Mouse (Mus musculus) pancreas, adult 10 weeks (tissue): ENCODE results near the gene Gm20894. TPM values are rescaled to one million over a fixed set of nuclear protein-coding genes. Genes with fewer than 3 reads are reported as not detected.

Experiments
- polyA plus RNA-seq: library from polyadenylated mRNA; stranded (reverse); fragments of 350-450 nt; fragmentation: Illumina TruSeq; extraction: RNeasy Lipid Tissue Mini Kit (QIAGEN cat#74804); gene quantifications from one replicate; pipeline ENCODE4 v1.2.3, GENCODE M21; 2015; ENCODE audit warnings: low read depth, low replicate concordance; ENCODE audit not compliant: insufficient read depth

Gene Gm20894
- polyA plus RNA-seq: not detected

GRCm38 (mm10) chrY:28271412-28271811, at the start of gene Gm20894:
Gene Gm20894, minus strand, starts transcription at chrY:28271512.

